ENCODE assay signal across 13 mouse cellular contexts in the genomic region with DNA sequence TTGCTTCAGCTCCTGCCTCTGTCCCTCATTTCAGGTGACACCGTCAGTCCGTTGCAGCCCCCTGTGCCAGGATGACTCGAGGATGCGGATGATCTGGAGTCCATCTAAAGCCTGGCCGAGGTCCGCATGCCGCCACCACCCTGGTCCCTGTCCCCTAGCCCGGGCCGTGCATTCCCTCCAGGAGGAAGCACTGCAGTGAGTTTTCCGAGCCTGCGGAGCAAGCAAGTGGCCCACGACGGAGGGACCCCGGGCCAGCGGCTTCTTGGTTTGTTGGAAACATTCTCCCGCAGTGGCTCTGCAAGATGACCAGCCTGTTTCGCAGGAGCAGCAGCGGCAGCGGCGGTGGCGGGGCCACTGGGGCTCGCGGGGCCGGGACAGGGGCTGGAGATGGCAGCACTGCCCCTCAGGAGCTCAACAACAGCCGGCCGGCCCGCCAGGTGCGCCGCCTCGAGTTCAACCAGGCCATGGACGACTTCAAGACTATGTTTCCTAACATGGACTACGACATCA. TPM values are rescaled to one million over a fixed set of nuclear protein-coding genes. Genes with fewer than 3 reads are reported as not detected.
DNase-seq lines count a peak whose midpoint lies in the region; ATAC-seq lines count a peak whose summit lies in the region.
"Had no signal": no experiment of that assay in that cellular context is flagged by ENCODE, and none has a peak within 500 bp of the region (broad histone marks: within the 10 kb centered on the region; RNA-seq: fewer than 3 reads in every experiment).

No protein-coding gene starts in this region.

- no peak for ATAC-seq in heart, embryonic 16.5 days (replicated peaks; ENCODE audit: extremely low read depth, insufficient read depth, low FRiP score)
- ATAC-seq in megakaryocyte, adult 5-6 weeks (ENCODE audit: poor library complexity, severe bottlenecking) = no peak
- ATAC-seq: activated CD4-positive, CD25-positive, alpha-beta regulatory T cell, adult 4 months had no signal

- no peaks in the 10 kb centered on the region for H3K36me3 ChIP-seq in heart, embryonic 16.5 days (ENCODE audit: control insufficient read depth, insufficient read depth)
- peaks cover 81% of the 10 kb centered on the region for H3K36me3 ChIP-seq in megakaryocyte, embryonic 14.5 days (replicated peaks; ENCODE audit: low read length)
- H3K36me3 ChIP-seq in limb, embryonic 10.5 days = 0 out of 2 replicates have a peak, but pooled peaks cover 7% of the 10 kb centered on the region
- H3K36me3 ChIP-seq: liver, embryonic 15.5 days had no signal

- peak overlapping the region; percentile 13; the same call in 1 of the 2 replicates for H3K4me3 ChIP-seq in heart, embryonic 16.5 days (ENCODE audit: low read length)
- peak overlapping the region; percentile 80 for H3K4me3 ChIP-seq in megakaryocyte, embryonic 14.5 days (replicated peaks)
- peak overlapping the region; percentile 42 for H3K4me3 ChIP-seq in limb, embryonic 10.5 days
- H3K4me3 ChIP-seq: liver, embryonic 15.5 days had no signal

- 32% methylated on average over 32 of the region's 32 CpGs for WGBS in heart, embryonic 16.5 days
- 11% methylated on average over 32 of the region's 32 CpGs for WGBS in limb, embryonic 10.5 days

- peak overlapping the region; percentile 24 for H3K4me2 ChIP-seq in heart, embryonic 16.5 days (ENCODE audit: low read depth, low read length)
- H3K4me2 ChIP-seq: liver, embryonic 15.5 days had no signal

- H3K27ac ChIP-seq in heart, embryonic 16.5 days (ENCODE audit: low read length) = no peak overlapping the region
- peak overlapping the region; percentile 61 for H3K27ac ChIP-seq in limb, embryonic 10.5 days
- H3K27ac ChIP-seq: liver, embryonic 15.5 days had no signal

- H3K9me3 ChIP-seq in heart, embryonic 16.5 days (replicated peaks; ENCODE audit: control insufficient read depth, low read length) = no peaks in the 10 kb centered on the region
- no peaks in the 10 kb centered on the region for H3K9me3 ChIP-seq in megakaryocyte, embryonic 14.5 days
- no peaks in the 10 kb centered on the region for H3K9me3 ChIP-seq in limb, embryonic 10.5 days (replicated peaks)
- H3K9me3 ChIP-seq: liver, embryonic 15.5 days had no signal

- DNase-seq in embryo, embryonic 10.5 days (ENCODE audit: low spot score) = peak; percentile 34
- DNase-seq in embryo, embryonic 10 days (ENCODE audit: low spot score) = no peak
- no peak for DNase-seq in heart, adult 9 months (ENCODE audit: low spot score in 2 of 2)
- no peak for DNase-seq in limb, embryonic 10.5 days (ENCODE audit: low spot score)
- no peak for DNase-seq in adipocyte (ENCODE audit: low spot score)
- DNase-seq: cerebellum, postnatal 10 days; gastrocnemius, postnatal 36 days; kidney, adult 8-10 months had no signal

- H3K9ac ChIP-seq in heart, embryonic 16.5 days (ENCODE audit: low read length) = peak overlapping the region; percentile 1
- H3K9ac ChIP-seq: liver, embryonic 15.5 days had no signal

- peaks cover 44% of the 10 kb centered on the region for H3K4me1 ChIP-seq in heart, embryonic 16.5 days (ENCODE audit: control insufficient read depth, insufficient read depth, low read length)
- peaks cover 98% of the 10 kb centered on the region for H3K4me1 ChIP-seq in megakaryocyte, embryonic 14.5 days
- peaks cover 63% of the 10 kb centered on the region for H3K4me1 ChIP-seq in limb, embryonic 10.5 days

- no peaks in the 10 kb centered on the region; the same call in 1 of the 2 replicates for H3K27me3 ChIP-seq in heart, embryonic 16.5 days (ENCODE audit: control insufficient read depth, insufficient read depth, low read length)
- no peaks in the 10 kb centered on the region for H3K27me3 ChIP-seq in megakaryocyte, embryonic 14.5 days (replicated peaks)
- peaks cover 50% of the 10 kb centered on the region for H3K27me3 ChIP-seq in limb, embryonic 10.5 days (ENCODE audit: low read depth, poor library complexity, severe bottlenecking)

RNA-seq across cellular contexts. Expression of gene Mrps23, which starts 34.6 kb away (rescaled TPM):
- polyA plus RNA-seq in heart, embryonic 16.5 days (2015; fragmentation: Nextera tagmentation; extraction: Ambion mirVana) = 97.6 and 105 TPM in 2 replicates
- 62.3 and 197 TPM in 2 replicates for polyA plus RNA-seq in megakaryocyte, embryonic 14.5 days (2012; ENCODE audit: insufficient read depth, low replicate concordance)
- total RNA-seq in megakaryocyte, adult 5-6 weeks (2015) = 59.0 and 62.2 TPM in 2 replicates
- total RNA-seq in megakaryocyte, adult 5-6 weeks (2017) = 39.4 and 73.3 TPM in 2 replicates
- polyA plus RNA-seq in limb, embryonic 10.5 days (2016; fragmentation: Nextera tagmentation; extraction: Ambion mirVana) = 57.9 and 68.1 TPM in 2 replicates

Comparison
In these comparisons a context has a peak if more than half of its experiments do, and no peak if none do; other contexts are left out.
1. H3K4me3 ChIP-seq: peak in every context shown above with its lines; median percentile 80 in megakaryocyte, embryonic 14.5 days; 42 in limb, embryonic 10.5 days; 13 in heart, embryonic 16.5 days.